Mouse (Mus musculus): ENCODE measurements around the gene Nos3. TPM values are rescaled to one million over a fixed set of nuclear protein-coding genes. Genes with fewer than 3 reads are reported as not detected.

The Nos3 gene
- total RNA-seq, 4 experiments from 2014 or later: 3.2 to 5.8 (median 4.0) TPM

GRCm38 (mm10) chr5:24399686-24400085 lies 35.1 kb downstream of the Nos3 start:
- DNase-seq (ENCODE audit: low spot score in 2 of 2): no peak

GRCm38 (mm10) chr5:24400362-24400761 lies 35.8 kb downstream of the Nos3 start:
- DNase-seq (ENCODE audit: low spot score in 2 of 2): no peak

GRCm38 (mm10) chr5:24400911-24401605 lies 36.4 kb downstream of the Nos3 start:
- DNase-seq (ENCODE audit: low spot score in 2 of 2): no peak

GRCm38 (mm10) chr5:24401969-24402368 lies 37.4 kb downstream of the Nos3 start:
- no peak for DNase-seq (ENCODE audit: low spot score in 2 of 2)

GRCm38 (mm10) chr5:24404594-24405360 lies 40.2 kb downstream of the Nos3 start:
- no peak for DNase-seq (ENCODE audit: low spot score in 2 of 2)

- no peak for DNase-seq (ENCODE audit: low spot score in 2 of 2)
Measured at GRCm38 (mm10) chr5:24405389-24405876, 40.8 kb downstream of the Nos3 start.

- no peak for DNase-seq (ENCODE audit: low spot score in 2 of 2)
Measured at GRCm38 (mm10) chr5:24408651-24409050, 44.0 kb downstream of the Nos3 start.

GRCm38 (mm10) chr5:24409466-24409865 lies 44.9 kb downstream of the Nos3 start:
- no peak for DNase-seq (ENCODE audit: low spot score in 2 of 2)

GRCm38 (mm10) chr5:24412063-24412462 lies 47.5 kb downstream of the Nos3 start:
- DNase-seq (ENCODE audit: low spot score in 2 of 2): no peak

- DNase-seq (ENCODE audit: low spot score in 2 of 2): no peak
Measured at GRCm38 (mm10) chr5:24413042-24413693, 48.6 kb downstream of the Nos3 start, which contains the start of gene Asic3. Gene Asic3, plus strand, starts transcription at chr5:24413392.

- no peak for DNase-seq (ENCODE audit: low spot score in 2 of 2)
Measured at GRCm38 (mm10) chr5:24413938-24414337, 49.3 kb downstream of the Nos3 start.

- DNase-seq (ENCODE audit: low spot score in 2 of 2): peak; percentile 45
Measured at GRCm38 (mm10) chr5:24416222-24416736, 51.7 kb downstream of the Nos3 start.

- no peak for DNase-seq (ENCODE audit: low spot score in 2 of 2)
Measured at GRCm38 (mm10) chr5:24417587-24417986, 53.0 kb downstream of the Nos3 start.

GRCm38 (mm10) chr5:24420381-24420780 lies 55.8 kb downstream of the Nos3 start:
- DNase-seq (ENCODE audit: low spot score in 2 of 2): no peak

GRCm38 (mm10) chr5:24423129-24424003 lies 58.8 kb downstream of the Nos3 start, which contains the start of the genes Cdk5 and Slc4a2:
Gene Cdk5, minus strand, starts transcription at chr5:24423530.
Gene Slc4a2, plus strand, starts transcription at chr5:24423837.
- DNase-seq (ENCODE audit: low spot score in 2 of 2): peak; percentile 97 to 98

- peak in 1 of 2 experiments; percentile 56 for DNase-seq (ENCODE audit: low spot score in 2 of 2)
Measured at GRCm38 (mm10) chr5:24424004-24424781, 59.6 kb downstream of the Nos3 start.

GRCm38 (mm10) chr5:24424861-24425411 lies 60.3 kb downstream of the Nos3 start:
- DNase-seq (ENCODE audit: low spot score in 2 of 2): peak; percentile 74 to 78

GRCm38 (mm10) chr5:24425421-24426036 lies 60.9 kb downstream of the Nos3 start:
- peak in 1 of 2 experiments; percentile 20 for DNase-seq (ENCODE audit: low spot score in 2 of 2)

- DNase-seq (ENCODE audit: low spot score in 2 of 2): no peak
Measured at GRCm38 (mm10) chr5:24426037-24426432, 61.4 kb downstream of the Nos3 start.

All from gastrocnemius, adult 8-10 months (tissue).